Mouse (Mus musculus) ES-CJ7 (cell line): ENCODE measurements around the gene Rhox2b.
"Not testable (repeated sequence)": the region's sequence is repeated elsewhere in the genome, so short reads cannot be mapped to it uniquely, and the experiment has no call there.

Experiments
- DNase-seq: peaks from one replicate; pipeline ENCODE4 v3.0.0; 2011; ENCODE audit warnings: low read depth, low spot score

Rhox2b gene

GRCm38 (mm10) chrX:37411767-37412166, at the start of gene Rhox2b:
Rhox2b (plus strand) TSS chrX:37412067.
- DNase-seq = not testable (repeated sequence)

GRCm38 (mm10) chrX:37379728-37380127, 32.1 kb upstream of the Rhox2b start, which contains the start of gene Rhox3a2:
Rhox3a2 (plus strand) TSS chrX:37380028.
- DNase-seq = not testable (repeated sequence)

- not testable (repeated sequence) for DNase-seq
Measured at GRCm38 (mm10) chrX:37390548-37390947, 21.3 kb upstream of the Rhox2b start, which contains the start of gene Rhox4a2. Rhox4a2 (plus strand) TSS chrX:37390848.

DNA sequence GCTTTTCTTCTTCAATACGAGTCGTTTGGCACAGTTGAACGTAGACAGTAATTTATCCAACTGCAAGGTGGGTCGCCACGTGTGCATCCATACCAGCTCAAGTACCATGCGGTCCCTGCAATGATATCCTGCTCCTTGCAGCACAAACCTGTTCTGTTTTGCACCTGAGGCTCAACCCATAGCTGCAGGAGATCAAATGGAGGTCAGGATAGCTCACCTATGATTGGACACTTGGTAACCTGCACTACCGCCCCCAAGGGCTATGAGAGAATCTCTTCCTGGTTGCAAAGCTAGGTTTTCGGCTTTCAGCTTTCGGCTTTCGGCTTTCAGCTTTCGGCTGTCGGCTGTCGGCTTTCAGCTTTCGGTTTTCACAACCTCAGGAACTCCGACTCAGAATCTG, 20.3 kb downstream of the Rhox2b start, which contains the start of gene Rhox4b:
TSS of gene Rhox4b (plus strand) at position 301 of the 400 bp plus-strand sequence.
- not testable (repeated sequence) for DNase-seq

DNA sequence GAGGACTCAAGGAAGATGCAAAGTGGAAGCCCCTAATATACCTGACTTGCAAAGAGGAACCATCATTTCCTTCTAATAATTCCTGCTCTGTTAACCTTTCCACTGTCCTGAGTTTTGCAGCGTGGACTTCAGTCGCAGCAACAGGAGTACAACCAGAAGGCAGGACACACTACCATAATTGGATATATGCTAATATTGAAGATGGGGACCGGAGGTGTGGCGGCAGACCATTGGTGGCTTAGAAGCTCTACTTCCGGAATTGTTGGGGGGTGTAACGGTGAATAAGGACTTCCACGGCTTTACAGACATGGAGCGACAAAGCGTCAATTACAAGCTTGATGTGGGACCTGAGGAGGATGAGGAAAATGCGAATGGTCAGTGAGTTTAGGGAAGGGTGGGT, 41.5 kb downstream of the Rhox2b start, which contains the start of gene Rhox2c:
TSS of gene Rhox2c (plus strand) at position 301 of the 400 bp plus-strand sequence.
- not testable (repeated sequence) for DNase-seq

DNA sequence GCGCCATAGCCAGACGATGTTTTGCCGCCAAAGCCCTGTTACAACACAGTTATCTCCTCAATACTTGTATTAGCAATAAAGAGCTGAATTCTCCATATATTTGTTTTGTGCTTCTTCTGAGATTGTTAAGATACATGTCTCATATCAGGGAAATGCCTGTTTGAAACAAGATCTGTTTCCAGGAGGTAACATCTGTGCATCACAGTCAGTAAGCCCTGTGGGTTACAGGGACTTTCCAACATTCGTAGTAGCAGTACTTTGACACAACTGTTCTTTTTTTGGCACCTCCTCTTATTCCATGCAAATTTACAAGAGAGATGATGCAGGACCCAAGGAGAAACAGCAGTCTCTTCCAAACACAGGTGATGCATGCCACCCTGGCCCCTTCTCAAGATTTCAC, 46.4 kb downstream of the Rhox2b start, which contains the start of gene Rhox3c:
TSS of gene Rhox3c (plus strand) at position 301 of the 400 bp plus-strand sequence.
- not testable (repeated sequence) for DNase-seq
